Mouse (Mus musculus) erythroblast, embryonic 14.5 days (primary cell): ENCODE results near the gene Gm8127. TPM values are rescaled to one million over a fixed set of nuclear protein-coding genes. Genes with fewer than 3 reads are reported as not detected.
"Not testable (repeated sequence)": the region's sequence is repeated elsewhere in the genome, so short reads cannot be mapped to it uniquely, and the experiment has no call there.

Experiments
- H3K27me3 ChIP-seq: 2 replicates; pipeline ENCODE4 v1.6.1; 2012; ENCODE audit warnings: inconsistent platforms; ENCODE audit not compliant: control insufficient read depth
- H3K36me3 ChIP-seq: 2 replicates; pipeline ENCODE4 v1.6.1; 2012; ENCODE audit warnings: mild to moderate bottlenecking, inconsistent platforms; ENCODE audit not compliant: control insufficient read depth
- H3K4me1 ChIP-seq: 2 replicates; pipeline ENCODE4 v1.6.1; 2012; ENCODE audit warnings: inconsistent platforms; ENCODE audit not compliant: control insufficient read depth
- H3K4me3 ChIP-seq: replicated peaks from 2 replicates; pipeline ENCODE3; 2012; ENCODE audit warnings: moderate library complexity, mild to moderate bottlenecking, inconsistent platforms
- H3K9me3 ChIP-seq: 2 replicates; pipeline ENCODE4 v1.6.1; 2012; ENCODE audit warnings: low read length, inconsistent platforms, mixed read lengths; ENCODE audit not compliant: control insufficient read depth
- polyA plus RNA-seq: library from polyadenylated mRNA; stranded (reverse); fragments of >175 nt; gene quantifications from 2 replicates; pipeline ENCODE4 v1.2.3, GENCODE M21; 2012

Gene Gm8127
- polyA plus RNA-seq, 1 experiment: not detected

DNA sequence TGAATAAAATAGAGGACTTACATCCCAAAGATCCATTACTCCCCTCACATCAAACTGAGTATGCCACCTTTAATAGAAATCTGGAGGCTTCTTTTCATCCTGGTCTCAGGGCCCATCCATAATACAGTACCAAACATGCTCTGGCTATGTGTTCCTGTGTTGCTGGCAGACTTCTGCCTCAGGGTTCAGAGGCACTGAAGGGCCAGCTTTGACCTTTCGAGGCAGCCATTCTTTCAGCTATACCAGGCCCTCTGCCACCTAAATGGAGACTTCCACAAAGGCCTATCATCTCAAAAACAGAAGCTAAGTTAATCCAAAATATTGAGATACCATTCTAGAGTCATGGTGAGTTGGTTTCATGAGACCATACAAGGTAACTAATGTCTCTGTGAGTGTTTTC lies 37.1 kb downstream of the Gm8127 start:
- not testable (repeated sequence) for H3K4me3 ChIP-seq, H3K36me3 ChIP-seq, H3K9me3 ChIP-seq, H3K4me1 ChIP-seq, H3K27me3 ChIP-seq

DNA sequence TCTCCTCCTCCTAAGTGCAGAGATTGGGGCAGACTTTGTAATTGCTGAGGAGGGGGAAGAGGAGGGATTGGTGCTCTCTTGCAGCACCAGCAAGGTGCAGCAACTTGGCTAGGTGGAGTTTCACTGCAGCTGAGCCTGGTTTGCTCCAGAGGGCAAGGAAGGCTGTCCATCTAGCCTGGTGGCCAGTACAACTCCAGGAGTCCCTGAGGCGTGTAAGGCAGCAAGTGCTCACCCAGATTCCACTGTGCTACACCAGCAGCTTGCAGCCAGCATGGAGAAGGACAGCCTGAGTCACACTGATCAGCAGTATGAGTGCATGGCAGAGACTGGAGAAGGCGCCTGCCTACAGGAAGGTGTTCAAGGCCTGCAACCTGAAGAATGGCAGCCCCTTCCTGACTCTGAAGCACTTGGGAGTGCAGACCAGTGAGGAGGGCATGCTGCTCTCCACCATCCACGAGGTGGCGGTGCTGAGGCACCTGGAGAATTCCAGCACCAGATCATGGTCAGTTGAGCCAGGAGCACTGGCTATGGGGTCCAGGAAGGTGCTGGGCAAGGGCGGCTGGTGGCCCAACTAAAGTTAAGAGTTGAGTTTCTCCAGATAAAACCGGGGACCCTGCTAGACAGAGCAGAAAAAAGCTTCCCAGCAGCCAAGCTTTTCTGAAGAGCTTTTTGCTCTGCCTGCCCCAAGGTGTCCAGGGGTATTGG lies 42.9 kb downstream of the Gm8127 start:
- not testable (repeated sequence) for H3K4me3 ChIP-seq, H3K9me3 ChIP-seq, H3K27me3 ChIP-seq, H3K36me3 ChIP-seq, H3K4me1 ChIP-seq

DNA sequence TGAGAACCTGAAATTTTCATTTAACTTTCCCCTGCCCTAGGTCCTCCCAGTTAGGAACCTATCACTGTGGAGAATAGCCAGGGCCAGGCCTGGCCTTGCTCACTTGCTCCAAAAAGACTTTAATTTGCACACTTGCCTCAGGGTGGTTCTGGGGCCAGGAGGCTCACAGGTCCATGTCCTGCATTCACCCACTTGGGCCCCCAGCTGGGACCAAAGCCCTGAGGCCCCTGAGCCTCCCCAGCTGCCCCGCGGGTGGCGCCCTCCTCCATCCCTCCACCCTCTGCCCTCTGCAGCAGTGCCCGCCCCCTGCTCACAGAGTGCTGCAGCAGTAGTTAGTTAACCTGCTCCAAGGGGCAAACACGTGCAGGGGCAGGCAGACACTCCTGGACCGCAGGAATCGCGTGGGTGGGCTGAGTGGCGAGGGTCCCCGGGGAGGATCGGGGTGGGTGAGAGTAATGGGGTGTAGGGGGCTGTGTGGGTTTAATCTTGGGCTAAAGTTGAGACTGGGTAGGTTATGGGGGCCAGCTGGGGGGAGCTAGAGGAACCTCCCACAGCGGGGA lies 43.9 kb downstream of the Gm8127 start:
- not testable (repeated sequence) for H3K4me3 ChIP-seq, H3K27me3 ChIP-seq, H3K36me3 ChIP-seq

More for the DNA sequence above, 43.9 kb downstream of the Gm8127 start:
- H3K9me3 ChIP-seq, H3K4me1 ChIP-seq: not testable (repeated sequence)

Other genes with a start within 250 kb of the Gm8127 start
- gene Gm8094, start 217.2 kb downstream of the Gm8127 start, polyA plus RNA-seq: not detected in 2 replicates
- not detected in 2 replicates for gene Gm8104, start 193.2 kb downstream of the Gm8127 start, polyA plus RNA-seq
- not detected in 2 replicates for gene Gm7233, start 114.0 kb downstream of the Gm8127 start, polyA plus RNA-seq
- gene Gm8122, start 58.5 kb downstream of the Gm8127 start, polyA plus RNA-seq: not detected in 2 replicates
- 0.03 TPM in 1 of 2 replicates, not detected in the other for gene Gm8126, start 35.2 kb downstream of the Gm8127 start, polyA plus RNA-seq
- gene Gm9732, start 18.8 kb downstream of the Gm8127 start, polyA plus RNA-seq: not detected in 2 replicates
- not detected in 2 replicates for gene 1700001F09Rik, start 54.0 kb upstream of the Gm8127 start, polyA plus RNA-seq
- 0.03 TPM in 2 replicates for gene Gm8138, start 122.5 kb upstream of the Gm8127 start, polyA plus RNA-seq
- gene Gm5799, start 249.7 kb upstream of the Gm8127 start, polyA plus RNA-seq: not detected in 2 replicates